Mouse (Mus musculus) kidney, adult 2 months (tissue): ENCODE measurements around the gene Ntn5. TPM values are rescaled to one million over a fixed set of nuclear protein-coding genes. Genes with fewer than 3 reads are reported as not detected.

Experiments used
- DNase-seq: peaks from one replicate; pipeline ENCODE4 v3.0.0; 2021
- H3K27ac ChIP-seq: fragments of 200-500 bp; 2 replicates; pipeline ENCODE4 v1.5.1; 2012; ENCODE audit warnings: low read depth, low read length, control low read depth, inconsistent platforms; ENCODE audit not compliant: insufficient read depth
- H3K27me3 ChIP-seq: fragments of 200-500 bp; replicated peaks from 2 replicates; pipeline ENCODE4 v1.6.1; 2012; ENCODE audit warnings: mild to moderate bottlenecking, moderate library complexity, low read length, inconsistent platforms; ENCODE audit not compliant: control insufficient read depth, insufficient read depth
- H3K36me3 ChIP-seq: fragments of 200-500 bp; 2 replicates; pipeline ENCODE4 v1.6.1; 2012; ENCODE audit warnings: mild to moderate bottlenecking, moderate library complexity, low read length, inconsistent platforms; ENCODE audit not compliant: control insufficient read depth, insufficient read depth
- H3K4me1 ChIP-seq: fragments of 200-500 bp; 2 replicates; pipeline ENCODE4 v1.6.1; 2011; ENCODE audit warnings: low read length; ENCODE audit not compliant: control insufficient read depth, insufficient read depth
- H3K4me3 ChIP-seq: fragments of 200-500 bp; 2 replicates; pipeline ENCODE4 v1.5.1; 2011; ENCODE audit warnings: mild to moderate bottlenecking, low read depth, low read length, control low read depth; ENCODE audit not compliant: insufficient read depth
- CTCF ChIP-seq: fragments of 200-500 bp; conservative IDR thresholded peaks from 2 replicates; pipeline ENCODE4 v1.5.1; 2011; ENCODE audit warnings: low read depth, mild to moderate bottlenecking, control low read depth, low read length, moderate library complexity, mixed read lengths; ENCODE audit not compliant: insufficient read depth, insufficient read length
- POLR2A ChIP-seq: fragments of 200-500 bp; IDR thresholded peaks from one replicate; pipeline ENCODE4 v1.6.1; 2011; ENCODE audit warnings: low read depth, low read length, control low read depth
- WGBS: fragments of 180-500 bp; shearing (Covaris S2); methylation state at CpG from one replicate; pipeline ENCODE4 v1.1.7; 2018; 5-methylcytosine and 5-hydroxymethylcytosine counted together
- polyA plus RNA-seq: library from polyadenylated mRNA; depleted of rRNA; stranded (reverse); fragments of >200 nt; gene quantifications from 2 replicates; pipeline ENCODE4 v1.2.3, GENCODE M21; 2012

Ntn5 gene
- polyA plus RNA-seq, 1 experiment: 0.09 TPM

- Histone ChIP-seq H3K36me3 (no peaks in the 10 kb centered on the region), H3K27me3 (no peaks in the 10 kb centered on the region), H3K4me3 (no peak overlapping the region), H3K4me1 (peaks cover 16% of the 10 kb centered on the region), H3K27ac (no peak overlapping the region)
- no peak for TF ChIP-seq CTCF
- no peak for TF ChIP-seq POLR2A
- 76% methylated on average over 8 of the region's 8 CpGs for WGBS
- DNase-seq: no peak
These were observed 2.6 kb upstream of the Ntn5 start for GRCm38 (mm10) chr7:45681046-45681736.

GRCm38 (mm10) chr7:45682144-45683126, 1.4 kb upstream of the Ntn5 start:
- 31% methylated on average over 14 of the region's 14 CpGs for WGBS

GRCm38 (mm10) chr7:45685811-45686210, 2.0 kb downstream of the Ntn5 start:
- TF ChIP-seq CTCF (no peak), POLR2A (no peak)
- WGBS: 70% methylated on average over 10 of the region's 10 CpGs
- Histone ChIP-seq H3K4me1 (peaks cover 4% of the 10 kb centered on the region; the same call in 1 of the 2 replicates), H3K4me3 (no peak overlapping the region), H3K27ac (no peak overlapping the region), H3K36me3 (no peaks in the 10 kb centered on the region), H3K27me3 (no peaks in the 10 kb centered on the region)
- DNase-seq: no peak

More at GRCm38 (mm10) chr7:45682144-45683126, 1.4 kb upstream of the Ntn5 start:
- peaks cover 9% of the 10 kb centered on the region for H3K4me1 ChIP-seq
- peak; percentile 89 for DNase-seq
- TF ChIP-seq CTCF (peak; percentile 98; the same call in 1 of the 2 replicates), POLR2A (no peak)
- no peak overlapping the region for H3K4me3 ChIP-seq
- no peaks in the 10 kb centered on the region for H3K27me3 ChIP-seq
- peak overlapping the region; percentile 24; the same call in 1 of the 2 replicates for H3K27ac ChIP-seq
- H3K36me3 ChIP-seq: no peaks in the 10 kb centered on the region

- Histone ChIP-seq H3K27ac (no peak overlapping the region), H3K4me1 (peaks cover 4% of the 10 kb centered on the region; the same call in 1 of the 2 replicates), H3K4me3 (no peak overlapping the region), H3K36me3 (no peaks in the 10 kb centered on the region), H3K27me3 (no peaks in the 10 kb centered on the region)
- peak; percentile 48 for DNase-seq
- TF ChIP-seq POLR2A (no peak), CTCF (no peak)
- WGBS: 65% methylated on average over 3 of the region's 3 CpGs
These were observed 3.0 kb downstream of the Ntn5 start for GRCm38 (mm10) chr7:45686841-45687240.

GRCm38 (mm10) chr7:45689099-45689498, 5.3 kb downstream of the Ntn5 start:
- Histone ChIP-seq H3K4me3 (no peak overlapping the region), H3K27ac (no peak overlapping the region), H3K36me3 (no peaks in the 10 kb centered on the region), H3K27me3 (no peaks in the 10 kb centered on the region), H3K4me1 (no peaks in the 10 kb centered on the region)
- no peak for DNase-seq
- 68% methylated on average over 6 of the region's 6 CpGs for WGBS
- TF ChIP-seq CTCF (no peak), POLR2A (no peak)

GRCm38 (mm10) chr7:45689800-45690199, 6.0 kb downstream of the Ntn5 start:
- Histone ChIP-seq H3K27ac (peak overlapping the region; percentile 51), H3K4me3 (no peak overlapping the region), H3K36me3 (no peaks in the 10 kb centered on the region), H3K27me3 (no peaks in the 10 kb centered on the region), H3K4me1 (no peaks in the 10 kb centered on the region)
- no peak for TF ChIP-seq CTCF
- TF ChIP-seq POLR2A: no peak
- peak; percentile 26 for DNase-seq
- WGBS: 44% methylated on average over 11 of the region's 11 CpGs

- TF ChIP-seq POLR2A (no peak), CTCF (no peak)
- no peak for DNase-seq
- no peaks in the 10 kb centered on the region for H3K36me3 ChIP-seq
- WGBS: 82% methylated on average over 2 of the region's 2 CpGs
- H3K27ac ChIP-seq: no peak overlapping the region
- H3K4me1 ChIP-seq: no peaks in the 10 kb centered on the region
- no peak overlapping the region for H3K4me3 ChIP-seq
- H3K27me3 ChIP-seq: no peaks in the 10 kb centered on the region
These were observed 8.5 kb downstream of the Ntn5 start for GRCm38 (mm10) chr7:45692364-45692763.
